Mouse (Mus musculus): ENCODE measurements at regions not wholly inside any gene's neighbourhood (a gene's known extent, or its start where the extent isn't known, plus 50 kb on each side); places are given as distances from the start of the nearest gene placed in this dataset.
"Not testable (repeated sequence)": the region's sequence is repeated elsewhere in the genome, so short reads cannot be mapped to it uniquely, and the experiment has no call there.

DNA sequence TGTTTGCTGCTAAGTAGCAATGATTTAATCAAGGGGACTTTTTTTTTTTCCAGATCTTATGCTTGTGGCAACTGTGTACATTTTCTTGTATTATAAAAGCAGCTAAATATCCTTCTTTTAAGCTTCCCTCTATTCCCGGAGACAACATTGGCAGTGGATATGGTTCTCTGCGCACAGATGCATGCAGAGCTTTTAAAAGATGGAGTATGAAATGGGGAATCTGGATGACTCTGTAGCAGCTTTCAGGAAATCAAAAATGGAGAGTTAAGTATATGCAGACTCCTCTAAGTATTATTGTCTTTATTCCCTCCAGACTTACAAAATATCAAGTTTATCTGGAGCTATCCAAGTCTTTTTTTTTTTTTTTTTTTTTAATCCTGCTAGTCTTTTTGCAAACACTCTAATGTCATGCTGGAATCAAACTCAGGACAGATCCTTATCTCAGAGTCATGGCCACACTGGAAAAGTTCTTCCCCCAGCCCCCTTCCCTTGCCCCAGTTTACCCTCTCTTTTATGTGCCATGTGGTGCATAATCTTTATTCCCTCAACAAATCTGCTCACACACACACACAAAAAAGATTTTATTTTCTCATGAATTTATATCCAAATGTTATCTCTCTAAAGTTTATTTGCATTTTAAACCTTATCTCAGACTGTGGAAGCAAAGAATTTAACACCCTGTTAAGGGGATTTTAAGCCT, 1080.3 kb upstream of the Cdh6 start:
- no peak for DNase-seq

DNA sequence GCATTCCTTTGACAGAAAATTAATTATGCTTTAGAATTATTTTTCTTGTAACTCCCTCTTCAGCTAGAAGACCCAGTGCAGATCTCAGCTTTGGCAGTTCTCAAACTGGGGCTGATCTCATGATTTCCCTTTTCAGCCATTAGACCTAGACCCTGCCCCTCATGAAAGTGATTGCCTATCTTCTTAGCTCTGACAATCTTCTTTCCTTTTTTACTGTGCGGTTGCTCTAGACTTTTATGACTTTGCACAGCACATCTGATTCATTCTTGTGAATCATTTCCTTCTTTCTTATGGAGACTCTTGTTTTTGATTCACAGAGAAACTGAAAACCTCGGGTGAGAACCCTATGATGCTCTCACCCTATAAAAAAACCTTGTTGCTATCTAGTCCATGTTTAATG, 1078.3 kb upstream of the Cdh6 start:
- no peak for DNase-seq

DNA sequence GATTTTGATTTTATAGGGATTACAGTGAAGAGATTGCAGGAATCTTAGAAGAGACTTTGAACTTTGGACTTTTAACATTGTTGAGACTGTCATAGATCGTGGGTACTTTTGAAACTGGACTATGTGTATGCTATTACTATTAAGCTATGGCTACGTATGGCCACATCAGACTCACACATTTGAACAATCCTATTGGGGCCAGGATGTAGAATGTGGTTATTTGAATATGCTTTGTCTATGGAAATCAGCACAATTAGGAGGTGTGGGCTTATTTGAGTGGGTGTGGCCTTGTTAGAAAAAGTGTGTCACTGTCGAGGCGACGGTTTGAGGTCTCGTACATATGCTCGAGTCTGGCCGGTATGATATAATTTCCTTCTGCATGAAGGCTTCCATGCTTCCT, 1041.8 kb upstream of the Cdh6 start:
- no peak for DNase-seq

DNA sequence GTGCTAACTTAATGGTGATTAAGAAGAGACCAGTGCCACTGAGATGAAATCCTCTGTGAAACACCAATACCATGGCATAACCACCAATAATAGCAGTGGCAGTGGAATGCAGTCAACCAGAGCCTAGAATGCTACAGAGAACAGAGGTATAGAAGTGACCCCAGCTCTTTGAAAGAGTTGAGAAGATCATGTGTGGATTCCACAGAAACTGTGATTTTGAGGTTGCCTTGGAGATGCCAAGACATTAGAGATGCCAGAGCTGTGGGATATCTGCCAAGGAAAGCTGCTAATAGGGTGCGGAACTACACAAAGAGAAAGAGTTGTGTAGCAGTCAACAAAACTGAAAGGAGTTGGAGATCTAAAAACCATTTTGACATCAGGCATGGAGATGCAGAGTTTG, 1041.3 kb upstream of the Cdh6 start:
- no peak for DNase-seq

DNA sequence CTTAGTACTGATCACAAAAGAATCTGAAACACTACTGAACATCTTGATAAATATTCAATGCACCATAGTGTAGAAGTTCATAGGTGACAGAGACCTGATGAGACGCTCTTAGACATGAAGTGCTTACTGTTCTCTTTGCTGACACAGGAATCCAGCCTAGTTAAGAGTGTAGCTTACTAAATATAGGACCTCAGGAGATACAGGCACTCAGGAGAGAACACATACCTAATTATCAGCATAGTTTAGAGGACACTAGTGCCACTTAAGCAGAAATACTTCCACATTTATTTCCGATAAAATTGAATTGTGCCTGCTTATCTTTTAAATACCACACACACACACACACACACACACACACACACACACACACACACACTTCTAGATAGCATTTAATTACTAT, 1004.0 kb upstream of the Cdh6 start:
- no peak for DNase-seq

DNA sequence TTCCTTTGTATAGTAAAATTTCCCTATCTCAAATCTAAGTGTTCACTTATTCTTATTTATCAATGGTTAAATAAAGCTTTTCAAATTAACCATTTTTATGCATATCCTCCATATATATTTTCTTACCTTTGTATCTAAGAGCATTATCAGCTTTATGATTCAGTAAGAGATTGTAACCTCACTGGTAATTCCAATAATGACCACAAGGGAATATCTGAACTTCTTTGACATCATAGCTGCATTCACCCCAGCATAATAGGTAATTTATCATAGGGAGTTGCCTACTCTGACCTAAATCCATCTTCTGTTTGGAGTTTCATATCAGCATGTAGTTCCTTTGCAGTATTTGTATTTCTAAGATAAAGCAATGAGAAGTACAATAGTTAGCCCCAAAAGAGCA, 963.9 kb upstream of the Cdh6 start:
- no peak for DNase-seq

DNA sequence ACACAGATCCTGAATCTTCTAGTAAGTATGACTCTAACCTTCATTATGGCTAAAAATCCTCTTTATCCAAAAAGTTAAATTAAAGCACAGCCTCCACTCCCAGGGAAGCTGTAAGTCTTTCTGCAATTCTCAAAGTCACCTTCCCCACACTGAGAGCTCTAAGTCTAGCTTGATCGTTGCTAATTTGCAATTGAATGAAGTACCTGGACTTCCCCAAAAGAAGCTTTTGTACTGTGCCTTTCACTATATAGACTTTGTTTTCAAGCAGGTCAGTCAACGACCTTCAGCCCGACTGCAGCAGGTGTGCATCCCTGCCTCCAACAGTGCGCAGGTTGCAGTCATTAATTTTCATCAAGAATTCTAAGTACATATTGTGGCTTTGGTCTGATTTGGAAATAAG, 950.4 kb upstream of the Cdh6 start:
- no peak for DNase-seq

DNA sequence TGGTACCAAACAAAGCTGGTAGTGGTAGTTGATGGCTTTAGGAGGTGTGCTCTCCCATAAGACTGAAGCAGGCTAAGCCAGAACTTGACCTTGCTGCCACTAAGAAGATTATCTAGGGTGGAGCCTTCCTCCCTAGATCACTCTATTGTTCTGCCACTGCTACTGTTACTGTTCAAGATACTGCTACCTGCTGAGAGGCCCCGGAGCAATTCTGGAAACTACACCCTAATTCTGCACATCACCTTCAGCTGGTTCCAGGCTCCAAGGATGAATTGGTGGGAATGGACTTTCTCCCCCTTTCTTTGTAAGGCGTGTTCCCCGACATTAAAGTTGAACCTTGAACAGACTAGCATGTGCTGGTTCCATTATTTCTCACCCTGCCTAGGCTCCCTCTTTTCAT, 944.8 kb upstream of the Cdh6 start:
- DNase-seq: not testable (repeated sequence)

DNA sequence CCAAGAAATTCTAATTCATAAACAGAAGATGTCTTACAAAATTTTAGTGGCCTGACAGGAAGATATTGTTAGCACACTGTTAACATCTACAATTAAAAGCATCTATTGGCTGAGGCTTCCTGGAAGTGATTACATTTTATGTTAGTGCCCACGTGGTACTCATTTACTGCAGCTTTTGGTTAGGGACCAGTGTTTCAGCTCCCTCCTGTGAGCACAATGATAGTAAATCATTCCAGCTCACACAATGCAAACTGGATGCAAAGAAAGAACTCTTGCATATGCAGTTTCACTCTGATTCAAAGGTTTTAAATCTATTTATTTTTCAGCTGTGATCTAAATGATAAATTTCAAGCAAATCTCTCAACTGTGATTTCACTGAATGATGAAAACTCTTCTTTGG, 928.3 kb upstream of the Cdh6 start:
- DNase-seq: no peak

DNA sequence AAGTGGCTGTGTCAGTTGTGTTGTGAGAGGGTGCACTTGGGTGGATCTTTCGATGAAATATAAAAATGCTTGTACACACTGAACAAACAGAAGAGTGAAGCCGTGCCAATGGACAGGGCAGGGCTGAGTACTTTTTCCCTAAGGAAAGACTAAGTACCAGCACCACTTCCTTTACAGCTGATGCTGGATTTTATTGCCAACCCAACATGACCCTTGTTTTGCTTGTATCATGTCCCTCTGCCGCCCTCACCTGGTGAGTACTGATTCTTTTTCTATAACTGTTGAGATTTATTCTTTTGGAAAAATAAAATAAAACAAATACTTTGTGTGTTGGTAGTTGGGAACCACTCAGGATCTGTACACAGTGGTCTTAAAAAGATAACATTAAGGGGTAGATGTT, 878.4 kb upstream of the Cdh6 start:
- peak; percentile 2 to 3 for DNase-seq
